Mouse (Mus musculus): ENCODE measurements around the gene Dph2. TPM values are rescaled to one million over a fixed set of nuclear protein-coding genes. Genes with fewer than 3 reads are reported as not detected.
A peak's percentile ranks its signal among the peaks of the same experiment; 100 is the strongest.

Dph2 gene
- polyA plus RNA-seq, 1 experiment from 2014 or later, result 10.9 TPM

DNA sequence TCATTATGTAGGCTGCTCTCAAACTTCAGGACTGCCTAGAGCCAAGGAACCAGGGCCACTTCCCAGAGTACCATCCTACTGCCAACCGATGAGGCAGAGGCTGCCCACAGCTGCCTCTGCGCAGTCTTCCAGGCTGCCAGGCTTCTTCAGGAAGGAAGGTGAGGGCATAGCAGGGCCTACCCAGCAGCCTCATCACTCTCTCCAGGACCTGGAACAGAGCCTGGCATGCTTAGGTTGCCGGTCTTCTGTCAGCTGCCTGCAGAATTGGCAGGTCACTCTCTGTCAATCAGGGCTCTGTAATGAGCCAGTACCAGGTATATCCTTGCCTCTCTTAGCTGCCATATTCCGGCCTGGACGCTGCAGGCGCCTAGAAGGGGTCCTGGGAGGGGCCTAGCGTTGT is 41.7 kb downstream of the Dph2 start:
- Histone ChIP-seq H3K27ac (replicated peaks) (no peak overlapping the region), H3K9me3 (no peaks in the 10 kb centered on the region), H3K4me2 (no peak overlapping the region), H3K4me3 (no peak overlapping the region), H3K9ac (no peak overlapping the region), H3K27me3 (replicated peaks) (0 out of 2 replicates have a peak, but pooled peaks cover 6% of the 10 kb centered on the region), H3K4me1 (peaks cover 19% of the 10 kb centered on the region), H3K36me3 (peaks cover 12% of the 10 kb centered on the region)
- ATAC-seq (ENCODE audit: extremely low read depth, insufficient number of reproducible peaks, low FRiP score, low TSS enrichment), result no peak
- 78% methylated on average over 7 of the region's 7 CpGs for whole genome bisulfite sequencing

DNA sequence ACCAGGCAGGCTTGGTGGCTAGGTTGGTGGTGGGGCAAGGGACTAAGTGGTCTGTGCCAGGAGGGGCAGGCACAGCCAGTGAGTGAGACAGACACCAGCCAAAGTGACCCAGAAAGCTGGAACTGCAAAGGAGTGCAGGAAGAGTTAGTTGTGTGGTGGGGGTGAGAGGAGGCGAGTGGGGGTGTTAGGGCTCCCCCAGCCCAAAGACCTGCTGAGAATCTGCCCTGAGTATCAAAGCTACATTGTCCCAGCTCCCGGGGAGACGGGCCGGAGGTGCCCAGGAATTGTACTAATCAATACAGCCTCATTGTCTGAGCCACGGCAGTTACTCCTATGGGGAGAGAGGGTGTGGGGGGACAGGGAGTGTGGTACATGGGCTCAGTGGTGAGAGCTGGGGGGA is 42.3 kb downstream of the Dph2 start:
- Histone ChIP-seq H3K9ac (no peak overlapping the region), H3K9me3 (no peaks in the 10 kb centered on the region), H3K27ac (replicated peaks) (no peak overlapping the region), H3K4me2 (no peak overlapping the region), H3K27me3 (replicated peaks) (0 out of 2 replicates have a peak, but pooled peaks cover 6% of the 10 kb centered on the region), H3K4me3 (no peak overlapping the region), H3K4me1 (peaks cover 12% of the 10 kb centered on the region), H3K36me3 (peaks cover 12% of the 10 kb centered on the region)
- 80% methylated on average over 5 of the region's 5 CpGs for WGBS
- ATAC-seq (ENCODE audit: extremely low read depth, insufficient number of reproducible peaks, low FRiP score, low TSS enrichment), result no peak

DNA sequence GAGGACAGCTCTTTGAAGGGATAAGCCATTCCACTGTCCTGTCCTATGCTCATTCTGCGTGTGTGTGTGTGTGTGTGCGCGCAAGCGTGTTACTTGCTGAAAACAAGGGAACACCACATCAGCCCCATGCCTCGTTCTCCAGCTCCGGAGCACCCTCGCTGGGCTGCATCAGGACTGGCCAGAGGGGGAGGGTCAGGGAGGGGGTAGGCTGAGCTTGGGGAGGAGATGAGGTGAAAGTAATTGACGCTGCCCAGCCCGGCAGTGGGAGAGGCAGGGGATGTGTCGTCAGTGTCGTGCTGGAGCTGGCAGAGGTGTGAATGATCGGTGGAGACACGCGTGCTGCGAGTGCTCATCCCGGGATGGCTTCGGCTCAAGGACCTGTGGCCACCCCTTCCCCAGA is 42.8 kb downstream of the Dph2 start:
- H3K4me1 ChIP-seq, result peaks cover 8% of the 10 kb centered on the region
- H3K9ac ChIP-seq, result no peak overlapping the region
- 52% methylated on average over 17 of the region's 17 CpGs for WGBS
- no peak for ATAC-seq (ENCODE audit: extremely low read depth, insufficient number of reproducible peaks, low FRiP score, low TSS enrichment)
- 0 out of 2 replicates have a peak, but pooled peaks cover 6% of the 10 kb centered on the region for H3K27me3 ChIP-seq (replicated peaks)
- no peaks in the 10 kb centered on the region for H3K9me3 ChIP-seq
- H3K36me3 ChIP-seq, result peaks cover 12% of the 10 kb centered on the region
- no peak overlapping the region for H3K4me2 ChIP-seq
- H3K4me3 ChIP-seq, result no peak overlapping the region
- H3K27ac ChIP-seq (replicated peaks), result no peak overlapping the region

DNA sequence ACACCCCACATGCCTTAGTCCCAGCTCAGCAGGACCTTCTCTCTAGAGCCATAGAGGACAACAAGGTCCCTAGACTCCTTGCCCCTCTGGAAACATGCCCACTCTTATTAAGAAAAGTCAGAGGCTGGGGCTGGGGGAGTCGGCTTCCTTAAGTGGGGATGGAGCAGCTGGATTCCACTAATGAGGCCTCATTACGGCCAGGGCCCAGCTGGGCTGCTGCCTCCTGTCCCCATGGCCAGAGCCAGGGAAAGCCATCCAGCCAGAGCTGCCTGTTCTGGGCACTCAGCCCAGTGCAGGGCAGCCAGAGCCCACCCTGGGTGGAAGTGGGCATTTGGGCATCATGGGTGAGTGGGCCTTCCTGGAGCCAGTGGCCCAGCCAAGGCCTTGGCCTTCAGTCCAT is 44.8 kb downstream of the Dph2 start:
- WGBS, result 64% methylated on average over 2 of the region's 2 CpGs

DNA sequence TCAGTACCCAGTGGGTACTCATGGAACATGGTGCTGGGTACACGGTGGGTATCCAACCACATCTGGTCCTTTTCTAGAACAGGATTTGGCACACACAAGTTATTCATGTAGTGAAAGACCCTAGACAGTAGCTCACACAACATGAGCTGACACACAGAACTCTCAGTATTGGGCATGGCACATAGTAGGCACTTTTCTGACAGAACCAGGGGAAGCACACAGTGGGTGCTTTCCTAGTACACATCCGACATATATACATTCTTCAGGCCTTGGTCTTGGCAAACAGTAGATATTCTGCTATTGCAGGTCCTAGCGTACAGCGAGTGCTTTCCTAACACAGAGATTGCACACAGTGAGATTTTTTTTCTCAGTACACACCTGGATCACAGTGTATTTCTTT is 45.6 kb downstream of the Dph2 start:
- no peak for ATAC-seq (ENCODE audit: extremely low read depth, insufficient number of reproducible peaks, low FRiP score, low TSS enrichment)
- Histone ChIP-seq H3K4me3 (no peak overlapping the region), H3K9ac (no peak overlapping the region), H3K4me1 (peaks cover 7% of the 10 kb centered on the region), H3K27me3 (replicated peaks) (0 out of 2 replicates have a peak, but pooled peaks cover 6% of the 10 kb centered on the region), H3K27ac (replicated peaks) (no peak overlapping the region), H3K36me3 (peaks cover 12% of the 10 kb centered on the region), H3K4me2 (no peak overlapping the region), H3K9me3 (no peaks in the 10 kb centered on the region)
- 93% methylated on average over 4 of the region's 4 CpGs for WGBS

More for the DNA sequence above, 44.8 kb downstream of the Dph2 start:
- no peak for ATAC-seq (ENCODE audit: extremely low read depth, insufficient number of reproducible peaks, low FRiP score, low TSS enrichment)
- peaks cover 12% of the 10 kb centered on the region for H3K36me3 ChIP-seq
- no peak overlapping the region for H3K9ac ChIP-seq
- H3K4me2 ChIP-seq, result no peak overlapping the region
- no peak overlapping the region for H3K4me3 ChIP-seq
- H3K27me3 ChIP-seq (replicated peaks), result 0 out of 2 replicates have a peak, but pooled peaks cover 6% of the 10 kb centered on the region
- no peak overlapping the region for H3K27ac ChIP-seq (replicated peaks)
- H3K9me3 ChIP-seq, result no peaks in the 10 kb centered on the region
- peaks cover 7% of the 10 kb centered on the region for H3K4me1 ChIP-seq

DNA sequence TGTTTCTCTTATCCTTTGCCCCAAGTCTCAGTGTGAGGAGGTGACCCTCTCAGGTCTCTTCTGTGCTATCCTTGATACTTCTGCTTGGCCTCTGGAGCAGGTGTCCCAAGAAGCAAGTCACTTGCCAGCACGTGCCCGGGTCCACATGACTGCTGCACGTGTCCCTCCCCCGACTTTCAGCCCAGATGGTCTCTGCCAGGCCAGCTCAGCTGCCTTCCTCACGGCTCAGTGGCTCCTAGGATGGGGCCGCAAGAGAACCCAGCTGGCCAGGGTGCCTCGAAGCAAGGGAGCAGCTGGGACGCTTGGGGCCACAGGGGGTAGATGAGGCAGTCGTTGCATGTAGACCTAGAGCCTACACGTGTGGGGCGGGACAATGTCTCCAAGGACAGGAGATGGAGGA is 46.5 kb downstream of the Dph2 start:
- H3K27ac ChIP-seq (replicated peaks), result no peak overlapping the region
- H3K27me3 ChIP-seq (replicated peaks), result 0 out of 2 replicates have a peak, but pooled peaks cover 6% of the 10 kb centered on the region
- H3K9ac ChIP-seq, result no peak overlapping the region
- H3K9me3 ChIP-seq, result no peaks in the 10 kb centered on the region
- H3K4me3 ChIP-seq, result no peak overlapping the region
- ATAC-seq (ENCODE audit: extremely low read depth, insufficient number of reproducible peaks, low FRiP score, low TSS enrichment), result no peak
- no peak overlapping the region for H3K4me2 ChIP-seq
- peaks cover 12% of the 10 kb centered on the region for H3K36me3 ChIP-seq
- WGBS, result 87% methylated on average over 11 of the region's 11 CpGs
- peaks cover 6% of the 10 kb centered on the region for H3K4me1 ChIP-seq

DNA sequence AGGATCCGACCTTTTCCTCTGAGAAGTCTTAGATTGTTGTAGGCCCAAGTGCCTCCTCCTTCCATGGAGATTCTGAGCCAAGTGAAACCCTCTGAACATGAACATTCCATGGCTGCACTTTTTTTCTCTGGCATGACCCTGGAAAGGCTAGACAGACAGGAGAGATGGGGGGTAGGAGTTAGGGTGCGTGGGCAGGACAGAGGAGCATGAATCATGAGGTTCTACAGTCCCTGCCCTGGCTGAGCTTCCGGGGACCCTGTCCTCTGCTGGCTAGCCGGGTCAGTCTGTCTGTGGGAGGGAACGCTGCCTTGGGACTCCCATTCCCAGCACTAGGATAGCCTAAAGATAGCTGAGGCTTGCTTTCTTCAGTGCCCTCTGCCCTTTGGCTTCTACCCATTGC is 47.4 kb downstream of the Dph2 start:
- Histone ChIP-seq H3K36me3 (peaks cover 12% of the 10 kb centered on the region), H3K9me3 (no peaks in the 10 kb centered on the region), H3K9ac (no peak overlapping the region), H3K27me3 (replicated peaks) (0 out of 2 replicates have a peak, but pooled peaks cover 6% of the 10 kb centered on the region), H3K27ac (replicated peaks) (no peak overlapping the region), H3K4me1 (no peaks in the 10 kb centered on the region), H3K4me3 (no peak overlapping the region), H3K4me2 (no peak overlapping the region)
- no peak for ATAC-seq (ENCODE audit: extremely low read depth, insufficient number of reproducible peaks, low FRiP score, low TSS enrichment)
- WGBS, result 75% methylated on average over 5 of the region's 5 CpGs

DNA sequence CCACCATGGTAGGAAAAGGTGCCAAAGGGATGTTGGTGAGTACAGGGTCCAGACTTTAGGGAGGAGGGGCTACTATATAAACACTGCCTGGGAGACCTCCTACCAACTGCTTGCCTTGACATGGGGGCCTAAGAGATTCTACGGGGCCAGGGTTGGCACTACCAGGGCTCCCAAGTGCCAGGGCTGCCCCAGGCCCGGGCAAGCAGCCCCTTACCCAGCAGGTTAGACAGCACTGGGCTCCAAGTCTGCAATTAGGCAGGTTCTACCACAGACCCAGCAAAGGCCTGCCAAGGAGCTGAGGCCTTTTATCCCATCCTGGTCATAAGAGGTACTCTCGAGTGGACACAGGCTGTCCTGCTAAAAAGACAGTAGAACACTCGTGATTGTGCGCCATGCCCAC is 48.7 kb downstream of the Dph2 start:
- H3K27me3 ChIP-seq (replicated peaks), result 0 out of 2 replicates have a peak, but pooled peaks cover 3% of the 10 kb centered on the region
- no peak overlapping the region for H3K4me2 ChIP-seq
- no peaks in the 10 kb centered on the region for H3K4me1 ChIP-seq
- H3K27ac ChIP-seq (replicated peaks), result no peak overlapping the region
- H3K4me3 ChIP-seq, result no peak overlapping the region
- ATAC-seq (ENCODE audit: extremely low read depth, insufficient number of reproducible peaks, low FRiP score, low TSS enrichment), result no peak
- H3K9me3 ChIP-seq, result no peaks in the 10 kb centered on the region
- peaks cover 12% of the 10 kb centered on the region for H3K36me3 ChIP-seq
- H3K9ac ChIP-seq, result no peak overlapping the region
- WGBS, result 83% methylated on average over 5 of the region's 5 CpGs

DNA sequence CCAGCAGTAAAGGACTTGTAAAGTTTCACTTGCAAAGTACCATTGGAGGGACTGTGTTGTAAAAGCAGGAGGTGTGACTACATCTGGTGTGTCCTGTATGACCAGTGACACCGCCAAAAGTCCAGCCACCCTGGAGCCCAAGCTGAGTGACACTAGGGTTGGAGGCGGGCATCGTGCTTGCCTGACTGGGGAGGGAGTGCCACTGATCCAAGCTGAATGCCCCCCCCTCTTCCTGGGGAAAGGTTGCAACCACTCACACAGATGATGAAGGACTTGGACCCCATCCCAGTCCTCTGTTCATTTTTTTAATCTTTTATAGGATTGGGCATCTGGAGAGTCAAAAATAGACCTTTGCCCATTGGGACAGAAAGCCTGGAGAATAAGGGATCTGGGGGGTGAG is 50.3 kb downstream of the Dph2 start:
- WGBS, result 77% methylated on average over 3 of the region's 3 CpGs
- H3K4me2 ChIP-seq, result no peak overlapping the region
- H3K36me3 ChIP-seq, result peaks cover 12% of the 10 kb centered on the region
- H3K9ac ChIP-seq, result peak overlapping the region; percentile 10; the same call in 1 of the 2 replicates
- no peak overlapping the region for H3K4me3 ChIP-seq
- ATAC-seq (ENCODE audit: extremely low read depth, insufficient number of reproducible peaks, low FRiP score, low TSS enrichment), result no peak
- H3K27ac ChIP-seq (replicated peaks), result no peak overlapping the region
- H3K9me3 ChIP-seq, result no peaks in the 10 kb centered on the region
- peaks cover 9% of the 10 kb centered on the region; the same call in 1 of the 2 replicates for H3K4me1 ChIP-seq
- H3K27me3 ChIP-seq (replicated peaks), result no peaks in the 10 kb centered on the region

DNA sequence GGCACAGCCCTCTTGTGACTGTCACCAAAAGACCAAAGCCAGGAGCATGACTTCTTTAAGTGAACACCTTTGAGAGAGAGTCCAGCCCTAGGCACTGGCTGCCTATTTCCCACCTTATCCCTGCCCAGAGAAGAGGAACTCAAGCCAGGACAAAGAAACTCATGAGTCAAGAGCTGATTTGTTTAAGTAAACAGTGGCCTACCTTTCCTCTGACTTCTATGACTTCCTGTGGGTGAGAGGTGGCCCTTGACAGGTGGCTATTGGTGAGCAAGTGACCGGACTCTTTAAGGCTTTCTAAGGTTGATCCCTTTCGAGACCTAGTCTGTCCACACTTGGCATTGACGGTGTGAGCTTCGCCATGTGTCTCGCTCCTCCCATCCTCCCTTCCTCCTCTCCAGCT is 51.0 kb downstream of the Dph2 start:
- peak overlapping the region; percentile 97; the same call in 1 of the 2 replicates for H3K4me2 ChIP-seq
- peaks cover 5% of the 10 kb centered on the region; the same call in 1 of the 2 replicates for H3K36me3 ChIP-seq
- no peaks in the 10 kb centered on the region for H3K9me3 ChIP-seq
- no peak for ATAC-seq (ENCODE audit: extremely low read depth, insufficient number of reproducible peaks, low FRiP score, low TSS enrichment)
- H3K27ac ChIP-seq (replicated peaks), result no peak overlapping the region
- no peak overlapping the region for H3K9ac ChIP-seq
- H3K4me3 ChIP-seq, result no peak overlapping the region
- no peaks in the 10 kb centered on the region for H3K27me3 ChIP-seq (replicated peaks)
- H3K4me1 ChIP-seq, result peaks cover 9% of the 10 kb centered on the region; the same call in 1 of the 2 replicates
- 86% methylated on average over 5 of the region's 5 CpGs for WGBS

DNA sequence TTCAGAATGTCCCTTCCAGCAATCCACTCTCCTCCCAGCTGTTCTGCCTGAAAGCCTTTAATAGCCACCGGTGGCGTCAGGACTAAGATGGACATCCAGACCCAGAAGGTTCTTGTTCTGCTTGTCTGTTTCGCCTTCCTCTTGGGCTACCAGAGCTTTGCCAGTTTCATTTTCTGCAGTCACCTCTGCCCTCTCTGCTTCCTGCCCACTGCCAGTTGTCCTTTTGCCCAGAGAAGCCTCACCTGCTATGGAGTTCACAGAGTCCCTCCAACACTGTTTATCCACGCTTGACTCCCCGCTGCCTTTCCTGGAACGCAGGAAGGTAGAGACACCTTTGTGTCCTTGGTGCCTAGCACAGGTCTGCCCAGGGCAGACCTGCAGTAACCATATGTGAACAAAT is 52.5 kb downstream of the Dph2 start:
- no peak for ATAC-seq (ENCODE audit: extremely low read depth, insufficient number of reproducible peaks, low FRiP score, low TSS enrichment)
- Histone ChIP-seq H3K4me2 (peak overlapping the region; percentile 97), H3K4me3 (no peak overlapping the region), H3K36me3 (no peaks in the 10 kb centered on the region), H3K27ac (replicated peaks) (no peak overlapping the region), H3K9me3 (no peaks in the 10 kb centered on the region), H3K27me3 (replicated peaks) (0 out of 2 replicates have a peak, but pooled peaks cover under 1% of the 10 kb centered on the region), H3K9ac (0 out of 2 replicates have a peak overlapping the region, but pooled peaks have one; percentile 29), H3K4me1 (peaks cover 15% of the 10 kb centered on the region)
- WGBS, result 69% methylated on average over 6 of the region's 6 CpGs

Measured in heart, embryonic 13.5 days (tissue).